Mouse (Mus musculus): ENCODE data around the gene Umad1.

The Umad1 gene

GRCm38 (mm10) chr6:8416802-8417569, 157.9 kb downstream of the Umad1 start:
- DNase-seq (ENCODE audit: low read depth, low spot score), result no peak

- no peak for DNase-seq (ENCODE audit: low read depth, low spot score)
Observed at GRCm38 (mm10) chr6:8419485-8420186, 160.5 kb downstream of the Umad1 start.

- DNase-seq (ENCODE audit: low read depth, low spot score), result no peak
Observed at GRCm38 (mm10) chr6:8420187-8420503, 161.1 kb downstream of the Umad1 start.

DNA sequence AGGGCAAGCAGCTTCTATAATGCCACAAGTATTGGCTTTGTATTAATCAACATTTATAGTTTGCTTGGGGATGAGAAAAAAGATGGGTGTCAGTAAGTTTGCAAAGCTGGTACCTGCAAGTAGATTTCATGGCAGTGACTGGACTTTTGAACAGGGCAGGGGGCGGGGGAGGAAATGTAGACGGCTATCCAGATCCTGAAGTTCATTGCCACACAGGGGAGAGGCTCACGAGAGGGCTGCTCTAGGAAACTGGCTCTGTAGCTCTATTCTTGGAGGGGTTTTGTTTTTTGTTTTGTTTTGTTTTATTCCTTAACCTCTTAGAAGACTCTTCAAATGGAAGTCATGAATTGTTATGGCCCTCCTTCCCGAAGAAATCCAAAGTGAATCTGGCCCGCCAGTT, 162.3 kb downstream of the Umad1 start:
- no peak for DNase-seq (ENCODE audit: low read depth, low spot score)

DNA sequence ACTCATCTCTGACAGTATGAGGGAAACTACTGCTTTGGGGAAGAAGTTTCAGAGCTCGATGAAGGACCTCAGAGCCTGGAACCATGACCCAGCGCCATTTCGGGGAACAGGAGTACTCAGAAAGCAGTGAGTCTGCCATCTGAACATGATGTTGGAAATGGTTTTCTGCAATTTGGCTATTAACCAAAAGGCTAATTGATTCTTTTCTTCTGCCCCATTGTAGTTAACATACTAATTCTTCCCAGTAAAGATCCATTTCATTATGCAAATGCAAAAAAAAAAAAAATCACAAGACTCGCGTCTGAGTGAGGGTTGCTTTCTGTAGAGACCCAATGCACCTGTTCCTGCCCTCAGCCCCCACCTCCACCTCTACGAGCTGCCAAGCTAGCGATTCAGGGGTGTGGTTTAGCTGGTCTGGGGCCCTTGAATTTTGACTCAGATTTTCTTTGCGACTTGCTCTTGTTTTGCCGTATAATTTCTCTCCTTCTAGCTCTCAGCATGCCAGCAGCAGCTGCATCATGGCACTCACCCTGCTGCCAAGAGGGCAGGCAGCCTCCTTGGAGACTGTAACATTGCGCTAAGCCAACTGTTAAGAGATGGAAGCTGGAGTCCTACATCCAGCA, 163.0 kb downstream of the Umad1 start:
- no peak for DNase-seq (ENCODE audit: low read depth, low spot score)

GRCm38 (mm10) chr6:8423142-8423541, 164.1 kb downstream of the Umad1 start:
- peak; percentile 70 for DNase-seq (ENCODE audit: low read depth, low spot score)

DNA sequence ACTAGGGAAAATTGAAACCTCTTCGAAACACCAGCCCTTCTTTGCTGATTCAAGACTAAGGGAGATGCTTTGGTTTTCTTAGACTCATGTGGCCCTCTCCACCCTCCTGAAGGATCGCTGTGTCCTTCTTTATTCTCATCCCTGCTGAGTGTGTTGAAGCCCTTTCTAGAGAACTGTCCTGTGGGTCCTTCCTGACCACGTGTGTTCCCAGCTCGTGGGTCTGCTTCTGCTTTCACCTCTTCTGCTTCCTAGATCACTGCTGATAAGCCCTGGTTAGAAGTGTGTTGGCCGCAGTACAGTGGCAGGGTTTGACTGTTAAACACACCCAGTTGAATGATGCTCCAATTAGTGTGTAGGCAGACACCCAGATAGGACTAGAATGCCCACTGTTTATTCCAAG, 168.6 kb downstream of the Umad1 start:
- no peak for DNase-seq (ENCODE audit: low read depth, low spot score)

DNA sequence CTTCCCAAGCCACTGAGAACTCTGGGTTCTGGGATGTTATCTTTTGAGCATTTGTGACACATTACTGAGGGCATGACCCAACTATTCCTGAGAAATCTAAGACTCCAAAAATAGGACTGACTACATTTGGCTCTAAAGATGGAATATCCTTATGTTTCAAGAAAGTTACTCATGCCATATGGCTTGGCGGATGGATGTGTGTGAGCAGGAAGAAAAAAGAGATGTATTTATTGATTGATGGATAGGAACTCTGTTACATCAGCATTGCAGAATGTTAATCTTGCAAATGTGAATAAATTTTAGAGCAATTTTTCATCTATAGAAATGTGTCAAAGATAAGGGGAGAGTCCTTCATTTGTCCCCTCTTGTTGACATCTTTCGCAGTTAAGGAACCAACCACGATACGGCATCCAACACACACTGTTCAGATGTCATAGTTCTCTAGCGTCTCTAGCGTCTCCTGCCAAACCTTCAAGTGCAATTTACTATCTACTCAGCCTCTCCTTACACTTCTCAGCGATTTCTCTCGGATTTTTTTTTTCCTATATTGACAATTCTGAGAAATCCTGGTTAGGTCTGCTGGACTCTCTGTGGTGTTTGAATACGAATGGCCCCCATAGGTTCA, 171.6 kb downstream of the Umad1 start:
- no peak for DNase-seq (ENCODE audit: low read depth, low spot score)

DNA sequence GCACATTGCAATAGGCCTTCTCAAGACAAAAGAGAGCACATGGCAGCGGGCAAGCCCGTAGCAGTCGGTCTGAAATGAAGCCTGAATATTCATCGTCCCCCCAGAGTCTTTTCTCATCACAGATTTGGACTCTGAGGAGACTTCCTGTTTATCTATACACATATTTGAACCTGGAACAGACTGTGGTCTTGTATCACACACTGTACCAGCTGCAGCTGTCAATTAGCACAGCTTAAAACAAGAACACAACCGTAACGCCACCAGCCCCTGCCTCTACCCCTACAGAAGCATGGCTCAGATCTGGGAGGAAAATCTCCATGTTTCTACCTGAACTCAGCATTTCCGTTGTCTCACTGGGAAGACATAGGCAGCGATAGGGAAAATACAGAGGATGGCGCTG, 174.1 kb downstream of the Umad1 start:
- no peak for DNase-seq (ENCODE audit: low read depth, low spot score)

DNA sequence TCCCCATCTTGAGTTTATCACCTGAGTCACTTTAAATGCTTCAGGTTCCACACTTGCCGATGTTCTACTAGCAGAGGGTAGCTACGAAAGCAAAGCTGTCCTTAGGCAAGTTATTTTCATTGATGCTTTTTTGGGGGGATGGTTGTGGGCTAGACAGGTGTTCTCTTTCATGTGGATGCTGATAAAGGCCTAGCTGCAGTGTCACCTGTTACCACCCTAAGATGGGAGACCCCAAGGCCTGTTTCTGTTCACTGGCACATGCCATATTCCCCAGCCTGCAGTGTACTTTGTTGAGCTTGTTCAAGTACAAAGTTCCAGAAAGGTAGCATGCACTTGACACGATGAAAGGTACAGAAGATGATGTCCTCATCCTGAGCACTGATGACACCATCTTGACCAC, 178.8 kb downstream of the Umad1 start:
- no peak for DNase-seq (ENCODE audit: low read depth, low spot score)

DNA sequence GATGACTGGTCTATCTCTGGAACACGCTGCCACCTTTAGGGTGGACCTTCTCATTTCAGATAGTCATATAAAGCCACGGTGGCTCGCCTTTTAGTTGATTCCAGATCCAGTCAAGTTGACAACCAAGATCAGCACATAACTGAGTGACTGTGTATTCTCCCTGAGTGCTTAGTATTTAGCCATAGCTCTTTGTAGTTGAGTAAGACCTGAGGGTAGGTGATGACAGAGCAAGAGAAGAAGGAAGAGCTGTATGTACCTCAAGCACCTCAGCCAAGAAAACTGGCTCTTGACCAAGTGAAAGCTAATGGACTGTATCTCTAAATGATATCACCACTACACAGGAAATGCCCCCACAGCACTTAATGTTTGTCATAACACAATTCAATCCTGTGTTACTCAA, 182.7 kb downstream of the Umad1 start:
- DNase-seq (ENCODE audit: low read depth, low spot score), result no peak

DNA sequence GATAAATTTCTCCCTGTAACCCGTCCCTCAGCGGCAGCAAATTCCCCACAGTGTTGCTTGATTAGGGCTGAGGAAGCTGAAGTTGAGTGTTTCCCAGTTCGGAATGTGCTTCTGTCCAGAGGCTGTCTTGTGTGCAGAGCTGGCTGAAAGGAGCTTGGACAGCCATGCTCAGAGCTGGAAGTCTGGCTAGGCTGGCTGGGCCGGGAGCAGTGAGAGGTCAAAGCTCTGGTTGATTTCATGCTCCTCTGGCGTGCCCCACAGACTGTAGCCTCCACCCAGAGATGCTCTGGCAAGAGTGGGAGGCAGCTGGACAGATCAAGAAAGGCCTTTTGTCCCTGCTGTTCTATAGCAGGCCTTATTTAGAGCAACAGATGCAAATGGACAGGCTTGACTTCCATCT, 187.7 kb downstream of the Umad1 start:
- no peak for DNase-seq (ENCODE audit: low read depth, low spot score)

DNA sequence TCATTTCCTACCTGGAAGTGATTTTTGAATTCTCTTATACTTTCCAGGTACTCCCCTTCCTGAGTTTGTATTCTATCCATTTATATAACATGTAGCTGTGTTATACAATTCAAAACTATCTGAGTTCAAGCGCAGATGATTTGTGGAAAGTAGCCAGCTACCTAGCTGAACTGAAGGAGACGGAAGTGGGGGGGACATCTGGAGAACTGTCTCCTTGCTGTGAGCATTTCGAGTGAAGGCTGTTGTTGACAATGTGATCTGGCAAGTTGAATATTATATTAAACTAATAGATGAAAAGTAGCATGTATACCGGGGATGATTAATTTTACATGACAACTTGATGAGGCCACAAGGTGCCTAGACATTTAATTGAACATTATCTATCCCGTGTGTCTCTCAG, 196.5 kb downstream of the Umad1 start:
- DNase-seq (ENCODE audit: low read depth, low spot score), result no peak

DNA sequence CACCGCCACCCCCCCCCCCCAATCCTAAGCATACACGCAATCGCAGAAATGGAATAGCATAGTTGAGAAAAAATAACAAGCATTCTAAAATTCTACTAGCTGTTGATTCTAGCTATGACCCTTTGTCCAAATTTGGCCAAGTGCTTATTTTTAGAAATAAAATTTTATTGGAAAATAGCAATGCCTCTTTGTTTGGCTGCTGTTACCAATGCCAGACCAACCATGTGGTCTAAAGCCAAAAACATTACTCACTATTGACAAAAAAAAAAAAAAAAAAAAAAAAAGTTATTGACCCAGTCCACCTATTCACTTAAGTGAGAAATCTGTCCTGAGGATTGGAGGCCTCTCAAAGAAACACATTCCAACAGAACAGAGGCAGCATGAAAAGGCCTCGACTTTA, 199.5 kb downstream of the Umad1 start:
- no peak for DNase-seq (ENCODE audit: low read depth, low spot score)

DNA sequence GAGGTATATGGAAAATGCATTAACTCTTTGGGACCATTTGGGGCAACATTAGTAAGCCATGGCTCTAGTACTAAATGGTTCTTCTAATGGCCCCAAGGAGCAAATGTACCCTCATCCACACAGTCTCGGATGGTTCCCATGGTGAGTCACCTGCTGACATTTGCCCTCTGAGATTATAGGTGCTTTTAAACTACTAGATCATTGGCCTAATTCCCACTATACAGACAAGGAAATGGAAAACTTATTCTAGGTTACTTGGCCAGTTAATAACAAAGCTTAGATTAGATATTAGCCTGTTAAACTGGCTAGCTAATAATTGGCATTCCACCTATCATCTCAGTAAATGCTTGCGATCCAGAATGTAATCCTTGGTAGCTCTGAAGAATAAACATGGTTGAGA, 203.4 kb downstream of the Umad1 start:
- DNase-seq (ENCODE audit: low read depth, low spot score), result no peak

DNA sequence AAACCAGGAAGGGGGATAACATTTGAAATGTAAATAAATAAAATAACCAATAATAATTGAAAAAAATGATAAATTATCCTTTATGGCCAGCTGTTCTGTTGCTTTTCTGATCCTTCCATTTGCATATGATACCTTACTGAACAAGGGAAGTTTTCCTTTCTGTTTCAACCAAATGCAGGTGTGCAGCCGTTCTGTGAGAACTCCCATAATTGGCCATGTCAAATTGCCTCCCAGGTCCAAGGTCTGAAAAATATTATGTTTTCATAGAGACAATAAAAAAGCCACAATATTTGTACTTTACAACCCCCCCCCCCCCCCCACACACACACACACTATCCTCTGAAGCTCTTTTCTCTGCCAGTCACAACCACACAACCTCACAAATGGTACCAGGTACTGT, 206.3 kb downstream of the Umad1 start:
- no peak for DNase-seq (ENCODE audit: low read depth, low spot score)

- DNase-seq (ENCODE audit: low read depth, low spot score), result no peak
Observed at GRCm38 (mm10) chr6:8465985-8466384, 206.9 kb downstream of the Umad1 start.

DNA sequence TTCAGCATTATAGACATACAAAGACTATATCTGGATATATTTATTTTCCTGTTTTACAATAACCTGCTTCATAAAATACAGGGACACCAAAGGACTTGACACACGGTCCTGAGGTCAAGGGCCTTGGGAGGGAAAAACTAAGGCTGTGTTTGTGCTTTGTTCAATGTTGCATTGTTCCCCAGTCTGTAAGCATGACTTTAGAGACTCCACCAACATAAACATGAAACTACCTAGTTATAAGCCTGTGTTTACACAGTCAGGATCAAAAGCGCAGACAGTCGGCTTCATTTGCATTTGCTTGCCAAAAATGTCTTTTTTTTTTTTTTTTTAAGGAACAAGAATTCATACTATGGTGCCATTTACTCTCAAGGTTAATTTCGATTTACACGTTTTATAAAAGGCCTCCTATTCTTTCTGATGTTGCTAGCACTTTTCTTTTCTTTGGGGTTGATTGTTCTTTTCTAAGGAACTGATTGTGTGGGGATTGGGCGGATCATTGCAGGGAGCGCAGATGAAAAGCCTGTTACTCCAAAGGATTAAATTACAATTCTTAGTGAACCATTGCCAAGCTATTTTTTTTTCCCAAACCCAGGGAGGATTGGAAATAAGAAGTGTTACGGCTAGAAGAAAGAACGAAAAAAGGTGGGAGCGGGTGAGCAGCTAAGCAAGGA, 208.7 kb downstream of the Umad1 start:
- DNase-seq (ENCODE audit: low read depth, low spot score), result no peak

DNA sequence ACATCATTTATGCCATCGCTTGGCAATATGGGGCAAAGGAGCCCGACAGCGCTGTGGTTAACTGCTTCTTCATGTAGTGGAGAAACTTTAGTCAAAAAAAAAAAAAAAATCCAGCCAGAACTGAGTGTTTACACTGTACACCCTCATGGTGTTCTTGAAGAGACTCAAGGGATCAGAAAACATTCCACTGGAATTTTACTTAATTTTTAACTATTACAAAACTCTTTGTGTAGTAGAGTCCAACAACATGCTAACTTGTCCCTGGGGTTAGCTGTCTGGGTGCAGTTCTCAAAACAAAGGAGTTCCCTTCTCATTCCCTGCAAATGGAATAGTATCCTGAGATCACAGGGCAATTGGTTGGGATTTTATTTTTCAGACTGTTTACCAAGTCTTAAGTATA, 210.8 kb downstream of the Umad1 start:
- DNase-seq (ENCODE audit: low read depth, low spot score), result no peak

DNA sequence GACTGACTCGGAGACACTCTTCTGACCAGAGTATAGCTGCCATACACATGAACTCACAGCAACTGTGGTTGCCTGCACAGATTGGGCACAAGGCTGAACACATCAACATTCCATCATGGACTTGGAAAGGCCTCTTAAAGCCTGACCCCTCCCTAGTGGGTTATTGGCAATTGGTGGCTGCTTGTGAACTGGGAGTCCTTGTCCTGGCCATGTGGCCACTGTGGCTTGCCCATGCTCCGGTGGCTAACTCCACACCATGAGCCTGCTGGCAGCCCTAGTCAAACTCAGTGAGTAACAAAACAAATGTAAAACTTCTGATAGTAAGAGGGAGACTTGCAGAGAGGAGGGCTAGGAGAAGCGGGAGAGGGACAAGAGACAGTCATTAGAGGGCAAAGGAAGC, 213.0 kb downstream of the Umad1 start:
- DNase-seq (ENCODE audit: low read depth, low spot score), result no peak

DNA sequence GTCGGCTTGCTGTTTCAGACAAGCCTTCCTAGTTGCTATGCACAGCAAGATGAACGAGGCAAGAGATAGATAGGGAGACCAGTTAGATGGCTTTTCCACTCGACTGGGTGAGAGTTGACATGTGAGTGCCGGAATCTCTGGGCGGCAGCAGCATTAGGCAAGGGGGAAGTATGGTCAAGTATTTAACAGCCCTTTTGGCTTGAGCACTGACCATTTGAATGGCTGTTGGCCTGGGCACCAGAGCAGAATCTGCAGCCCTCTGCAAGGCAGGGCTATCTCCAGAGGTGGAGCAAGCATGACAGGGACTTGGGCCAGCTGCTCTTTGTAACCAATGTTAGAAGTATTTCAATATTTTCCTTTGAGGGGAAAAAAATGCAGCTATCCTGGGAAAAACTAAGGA, 213.8 kb downstream of the Umad1 start:
- no peak for DNase-seq (ENCODE audit: low read depth, low spot score)

DNA sequence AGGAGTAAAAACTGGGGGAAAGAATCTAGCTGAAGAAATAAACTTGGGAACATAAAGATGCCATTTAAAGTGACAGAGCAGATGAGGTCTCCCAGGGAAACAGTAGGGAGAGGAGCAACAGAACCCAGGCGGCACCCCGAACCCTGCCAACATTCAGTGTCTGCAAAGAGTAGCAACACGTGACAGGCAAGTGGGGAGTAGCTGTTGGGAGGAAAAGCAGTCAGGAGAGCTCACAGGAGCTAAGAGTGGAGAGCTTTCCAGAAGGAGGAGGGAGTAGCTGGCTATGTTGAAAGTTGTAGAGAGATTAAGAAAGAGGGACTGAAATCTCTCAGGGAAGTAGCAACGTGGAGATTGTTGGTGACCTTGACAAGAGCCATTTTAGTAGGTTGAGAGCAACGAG, 214.4 kb downstream of the Umad1 start:
- DNase-seq (ENCODE audit: low read depth, low spot score), result no peak

All from c-Kit-negative CD71-positive TER-119-positive erythroid progenitor cells, embryonic 14.5 days (primary cell).